Mouse (Mus musculus) hindbrain, postnatal 0 days (tissue): ENCODE results near the gene Taar7f. TPM values are rescaled to one million over a fixed set of nuclear protein-coding genes. Genes with fewer than 3 reads are reported as not detected.
"Not testable (repeated sequence)": the region's sequence is repeated elsewhere in the genome, so short reads cannot be mapped to it uniquely, and the experiment has no call there.

Source experiments
- ATAC-seq: fragments of 200-750 bp; cut with Nextera tagmentation; 2 replicates; pipeline ENCODE4 v1.8.0; 2017; ENCODE audit warnings: mild to moderate bottlenecking, moderate TSS enrichment, moderate library complexity
- DNase-seq: peaks from one replicate; pipeline ENCODE4 v3.0.0-alpha.2; 2015; ENCODE audit warnings: low spot score
- H3K27ac ChIP-seq: fragments of 300-500 bp; sonication (generic); 2 replicates; pipeline ENCODE4 v1.5.1; 2014; ENCODE audit warnings: mild to moderate bottlenecking
- H3K27me3 ChIP-seq: fragments of 300-500 bp; sonication (generic); 2 replicates; pipeline ENCODE4 v1.6.1; 2014; ENCODE audit warnings: low read length, mixed read lengths; ENCODE audit not compliant: insufficient read depth
- H3K36me3 ChIP-seq: fragments of 300-500 bp; sonication (generic); 2 replicates; pipeline ENCODE4 v1.6.1; 2014; ENCODE audit warnings: low read length, mixed read lengths; ENCODE audit not compliant: insufficient read depth
- H3K4me1 ChIP-seq: fragments of 300-500 bp; sonication (generic); 2 replicates; pipeline ENCODE4 v1.6.1; 2014; ENCODE audit warnings: antibody characterized with exemption, low read length, mixed read lengths; ENCODE audit not compliant: insufficient read depth
- H3K4me2 ChIP-seq: fragments of 300-500 bp; sonication (generic); 2 replicates; pipeline ENCODE4 v1.6.1; 2014; ENCODE audit warnings: low read depth, mild to moderate bottlenecking, low read length, moderate library complexity, mixed read lengths
- H3K4me3 ChIP-seq: fragments of 300-500 bp; sonication (generic); 2 replicates; pipeline ENCODE4 v1.5.1; 2014; ENCODE audit warnings: low read length
- H3K9ac ChIP-seq: fragments of 300-500 bp; sonication (generic); replicated peaks from 2 replicates; pipeline ENCODE4 v1.6.1; 2014; ENCODE audit warnings: mild to moderate bottlenecking, low read length, moderate library complexity, mixed read lengths
- H3K9me3 ChIP-seq: fragments of 300-500 bp; sonication (generic); 2 replicates; pipeline ENCODE4 v1.6.1; 2016; ENCODE audit warnings: low read length, mixed read lengths
- CTCF ChIP-seq: IDR thresholded peaks from 2 replicates; pipeline ENCODE4 v1.5.1; 2016; ENCODE audit warnings: antibody characterized with exemption, control low read depth, low read depth
- WGBS: fragments of 180-500 bp; shearing (Covaris S2); extraction: QIAGEN DNeasy Blood & Tissue Kit; methylation state at CpG from one replicate; pipeline ENCODE4 v1.1.7; 2014; 5-methylcytosine and 5-hydroxymethylcytosine counted together
- polyA plus RNA-seq: library from polyadenylated mRNA; unstranded; fragments of >200 nt; fragmentation: Nextera tagmentation; extraction: Ambion mirVana; gene quantifications from 2 replicates; pipeline ENCODE4 v1.2.1, GENCODE M21; 2015
- total RNA-seq: library from RNA; depleted of rRNA; stranded (reverse); fragments of >200 nt; gene quantifications from 2 replicates; pipeline ENCODE4 v1.2.3, GENCODE M21; 2014; rRNA removed

The Taar7f gene
- total and polyA plus RNA-seq, 2 experiments from 2014 or later: not detected

DNA sequence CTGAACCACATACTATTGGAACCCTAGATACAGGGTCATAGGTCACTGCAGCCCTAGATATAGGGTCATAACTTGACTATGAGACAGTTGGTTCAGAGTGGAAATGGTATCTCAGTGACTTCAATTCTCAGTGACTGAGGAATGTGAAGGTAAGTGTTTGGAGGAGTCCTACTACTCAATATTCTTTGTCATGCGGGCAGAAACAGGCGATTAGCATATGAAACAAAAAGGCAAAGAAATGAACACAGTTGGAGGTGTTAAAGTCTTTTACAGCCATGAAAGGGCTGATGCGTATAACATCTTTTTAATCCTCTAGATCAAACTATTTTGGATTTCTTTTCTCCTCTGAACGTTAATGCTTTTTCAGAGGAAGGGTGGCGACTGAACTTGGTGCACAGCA lies 36.6 kb downstream of the Taar7f start:
- Histone ChIP-seq H3K9ac (no peak overlapping the region), H3K27ac (no peak overlapping the region), H3K27me3 (no peaks in the 10 kb centered on the region), H3K36me3 (no peaks in the 10 kb centered on the region), H3K4me3 (no peak overlapping the region), H3K9me3 (no peaks in the 10 kb centered on the region), H3K4me1 (no peaks in the 10 kb centered on the region), H3K4me2 (no peak overlapping the region)
- no peak for ATAC-seq
- 46% methylated on average over 5 of the region's 5 CpGs for WGBS
- DNase-seq: no peak
- TF ChIP-seq CTCF: no peak

- TF ChIP-seq CTCF: no peak
- 89% methylated on average over 5 of the region's 5 CpGs for WGBS
Observed at GRCm38 (mm10) chr10:24086555-24086954, 37.2 kb downstream of the Taar7f start.

GRCm38 (mm10) chr10:24087168-24087567 lies 37.9 kb downstream of the Taar7f start:
- TF ChIP-seq CTCF: no peak
- 89% methylated on average over 2 of the region's 2 CpGs for WGBS

More at GRCm38 (mm10) chr10:24086555-24086954, 37.2 kb downstream of the Taar7f start:
- Histone ChIP-seq H3K4me2 (no peak overlapping the region), H3K27ac (no peak overlapping the region), H3K4me3 (no peak overlapping the region), H3K9ac (no peak overlapping the region), H3K9me3 (no peaks in the 10 kb centered on the region), H3K27me3 (no peaks in the 10 kb centered on the region), H3K4me1 (no peaks in the 10 kb centered on the region), H3K36me3 (no peaks in the 10 kb centered on the region)
- ATAC-seq (no peak), DNase-seq (no peak)

GRCm38 (mm10) chr10:24092194-24092593 lies 42.9 kb downstream of the Taar7f start, which contains the start of gene Taar8b:
Gene Taar8b (minus strand): TSS chr10:24092294.
- TF ChIP-seq CTCF: no peak
- H3K27ac ChIP-seq: no peak within 1 kb of the TSS
- H3K4me2 ChIP-seq: no peak within 1 kb of the TSS
- WGBS: 77% methylated on average over 2 of the region's 2 CpGs
- DNase-seq: no peak
- no peaks in the 10 kb centered on the region for H3K4me1 ChIP-seq
- no peaks in the 10 kb centered on the region for H3K36me3 ChIP-seq
- H3K4me3 ChIP-seq: no peak within 1 kb of the TSS
- no peaks in the 10 kb centered on the region for H3K27me3 ChIP-seq
- H3K9ac ChIP-seq: no peak within 1 kb of the TSS
- ATAC-seq: no peak
- H3K9me3 ChIP-seq: no peaks in the 10 kb centered on the region

More at GRCm38 (mm10) chr10:24087168-24087567, 37.9 kb downstream of the Taar7f start:
- Histone ChIP-seq H3K4me2 (no peak overlapping the region), H3K9me3 (no peaks in the 10 kb centered on the region), H3K4me3 (no peak overlapping the region), H3K4me1 (no peaks in the 10 kb centered on the region), H3K9ac (no peak overlapping the region), H3K27ac (no peak overlapping the region), H3K36me3 (no peaks in the 10 kb centered on the region), H3K27me3 (no peaks in the 10 kb centered on the region)
- ATAC-seq (no peak), DNase-seq (no peak)

- not testable (repeated sequence) for H3K9me3 ChIP-seq, H3K4me3 ChIP-seq, H3K4me1 ChIP-seq, H3K27ac ChIP-seq, DNase-seq, H3K27me3 ChIP-seq, ATAC-seq, H3K4me2 ChIP-seq, H3K9ac ChIP-seq, H3K36me3 ChIP-seq
- WGBS: 71% methylated on average over 2 of the region's 2 CpGs
Observed at GRCm38 (mm10) chr10:24097010-24097409, 47.7 kb downstream of the Taar7f start.

Other genes starting within 250 kb of the Taar7f start
- 0.11 and 0.16 TPM in 2 replicates for gene Vnn3, start 198.0 kb upstream of the Taar7f start, total RNA-seq
- 0.10 TPM in 1 of 2 replicates, not detected in the other for gene Vnn3, start 198.0 kb upstream of the Taar7f start, polyA plus RNA-seq
- gene Vnn1, start 154.8 kb upstream of the Taar7f start, total RNA-seq: 0.89 TPM in 1 of 2 replicates, not detected in the other
- gene Vnn1, start 154.8 kb upstream of the Taar7f start, polyA plus RNA-seq: 0.73 and 1.1 TPM in 2 replicates
- not detected in 2 replicates for gene Taar1, start 129.2 kb upstream of the Taar7f start, total RNA-seq
- not detected in 2 replicates for gene Taar1, start 129.2 kb upstream of the Taar7f start, polyA plus RNA-seq
- gene Taar2, start 110.9 kb upstream of the Taar7f start, total RNA-seq: not detected in 2 replicates
- 0.33 TPM in 1 of 2 replicates, not detected in the other for gene Taar2, start 110.9 kb upstream of the Taar7f start, polyA plus RNA-seq
- 0.21 TPM in 1 of 2 replicates, not detected in the other for gene Taar3, start 100.0 kb upstream of the Taar7f start, total RNA-seq
- not detected in 2 replicates for gene Taar3, start 100.0 kb upstream of the Taar7f start, polyA plus RNA-seq
- not detected in 2 replicates for gene Taar4, start 89.0 kb upstream of the Taar7f start, total RNA-seq
- gene Taar4, start 89.0 kb upstream of the Taar7f start, polyA plus RNA-seq: not detected in 2 replicates
- not detected in 2 replicates for gene Taar5, start 78.8 kb upstream of the Taar7f start, total RNA-seq
- not detected in 2 replicates for gene Taar5, start 78.8 kb upstream of the Taar7f start, polyA plus RNA-seq
- not detected in 2 replicates for gene Taar6, start 63.9 kb upstream of the Taar7f start, total RNA-seq
- gene Taar6, start 63.9 kb upstream of the Taar7f start, polyA plus RNA-seq: not detected in 2 replicates
- not detected in 2 replicates for gene Taar7a, start 56.0 kb upstream of the Taar7f start, total RNA-seq
- gene Taar7a, start 56.0 kb upstream of the Taar7f start, polyA plus RNA-seq: not detected in 2 replicates
- gene Taar7b, start 49.6 kb upstream of the Taar7f start, total RNA-seq: not detected in 2 replicates
- gene Taar7b, start 49.6 kb upstream of the Taar7f start, polyA plus RNA-seq: not detected in 2 replicates
- not detected in 2 replicates for gene Taar7d, start 22.3 kb upstream of the Taar7f start, total RNA-seq
- gene Taar7d, start 22.3 kb upstream of the Taar7f start, polyA plus RNA-seq: not detected in 2 replicates
- gene Taar7e, start 11.9 kb upstream of the Taar7f start, total RNA-seq: not detected in 2 replicates
- gene Taar7e, start 11.9 kb upstream of the Taar7f start, polyA plus RNA-seq: not detected in 2 replicates
- not detected in 2 replicates for gene Taar8a, start 27.0 kb downstream of the Taar7f start, total RNA-seq
- not detected in 2 replicates for gene Taar8a, start 27.0 kb downstream of the Taar7f start, polyA plus RNA-seq
- not detected in 2 replicates for gene Taar8b, start 42.8 kb downstream of the Taar7f start, total RNA-seq
- gene Taar8b, start 42.8 kb downstream of the Taar7f start, polyA plus RNA-seq: not detected in 2 replicates
- not detected in 2 replicates for gene Taar8c, start 52.4 kb downstream of the Taar7f start, total RNA-seq
- gene Taar8c, start 52.4 kb downstream of the Taar7f start, polyA plus RNA-seq: not detected in 2 replicates
- not detected in 2 replicates for gene Taar9, start 60.0 kb downstream of the Taar7f start, total RNA-seq
- gene Taar9, start 60.0 kb downstream of the Taar7f start, polyA plus RNA-seq: not detected in 2 replicates
- 109 and 111 TPM in 2 replicates for gene Stx7, start 99.8 kb downstream of the Taar7f start, total RNA-seq
- 289 and 299 TPM in 2 replicates for gene Stx7, start 99.8 kb downstream of the Taar7f start, polyA plus RNA-seq
- gene Moxd1, start 174.0 kb downstream of the Taar7f start, total RNA-seq: 10.6 and 14.3 TPM in 2 replicates
- gene Moxd1, start 174.0 kb downstream of the Taar7f start, polyA plus RNA-seq: 12.9 and 16.2 TPM in 2 replicates